Mouse (Mus musculus) left cerebral cortex, adult 11 months (tissue): ENCODE data around the gene Snta1.
"Not testable (repeated sequence)": the region's sequence is repeated elsewhere in the genome, so short reads cannot be mapped to it uniquely, and the experiment has no call there.

Experiments used
- DNase-seq: peaks from one replicate; pipeline ENCODE4 v3.0.0; 2022; ENCODE audit warnings: low spot score

The Snta1 gene

DNA sequence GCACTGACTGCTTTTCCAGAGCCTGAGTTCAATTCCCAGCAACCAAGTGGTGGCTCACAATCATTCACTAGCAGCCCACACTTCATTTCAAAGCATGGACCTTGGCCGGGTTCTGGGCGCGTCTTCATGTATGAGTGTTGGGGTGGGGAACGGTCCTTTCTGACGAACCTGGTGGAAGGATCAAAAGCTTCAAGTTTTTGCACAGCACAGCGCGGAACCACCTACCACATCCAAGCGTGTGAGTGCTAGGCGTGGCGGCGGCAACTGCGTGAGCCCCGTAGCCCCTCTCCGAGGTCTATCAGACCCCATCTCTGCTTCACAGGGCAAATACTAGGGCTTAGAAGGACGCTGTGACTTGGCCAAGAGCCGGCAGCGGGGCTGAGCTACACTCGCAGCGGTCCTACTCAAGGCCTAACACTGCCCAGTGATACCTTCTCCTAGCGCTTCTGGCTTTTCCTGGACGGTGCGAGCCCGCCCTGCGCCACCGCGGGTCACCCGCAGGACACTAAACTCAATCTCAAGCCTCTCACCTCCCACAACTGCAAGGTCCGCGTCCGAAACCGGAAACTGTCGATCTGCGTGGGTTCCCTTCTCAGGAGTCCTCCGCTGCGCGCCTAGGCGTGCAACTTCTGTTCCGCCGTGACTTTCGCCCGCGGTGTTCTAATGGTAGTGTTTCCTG is 35.6 kb downstream of the Snta1 start:
- DNase-seq: peak; percentile 69

DNA sequence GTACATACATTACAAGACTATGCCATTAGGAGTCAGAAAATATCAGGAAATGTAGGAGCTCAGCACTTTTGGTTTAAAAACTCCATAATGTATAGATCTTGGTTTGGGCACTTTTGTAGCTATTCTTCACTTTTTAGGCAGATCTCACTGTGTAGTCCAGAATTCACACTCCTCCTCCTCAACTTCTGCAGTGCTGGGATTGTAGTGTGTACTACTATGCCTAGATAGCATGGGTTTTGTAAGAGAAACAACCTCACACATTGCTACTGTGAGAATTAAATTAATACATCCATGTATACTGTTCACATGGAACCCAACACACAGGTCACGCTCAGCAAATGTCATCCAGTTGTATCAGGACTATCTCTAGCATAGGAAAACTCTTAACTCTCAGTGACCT is 40.4 kb downstream of the Snta1 start:
- DNase-seq: no peak

DNA sequence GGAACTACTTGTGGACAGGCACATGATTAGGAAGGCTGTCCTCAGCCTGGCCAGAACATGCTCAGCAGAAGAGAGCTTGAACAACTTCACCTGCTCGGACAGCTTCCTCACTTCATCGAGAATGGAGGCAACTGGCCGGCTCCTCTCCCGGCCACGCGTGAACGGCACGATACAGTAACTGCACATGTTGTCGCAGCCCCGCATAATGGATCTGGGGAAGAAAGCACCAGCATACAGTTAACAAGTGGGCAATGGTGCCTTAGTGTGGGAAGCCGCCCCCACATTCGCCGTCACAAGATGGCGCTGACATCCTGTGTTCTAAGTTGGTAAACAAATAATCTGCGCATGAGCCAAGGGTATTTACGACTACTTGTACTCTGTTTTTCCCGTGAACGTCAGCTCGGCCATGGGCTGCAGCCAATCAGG is 53.9 kb downstream of the Snta1 start:
- DNase-seq: not testable (repeated sequence)

DNA sequence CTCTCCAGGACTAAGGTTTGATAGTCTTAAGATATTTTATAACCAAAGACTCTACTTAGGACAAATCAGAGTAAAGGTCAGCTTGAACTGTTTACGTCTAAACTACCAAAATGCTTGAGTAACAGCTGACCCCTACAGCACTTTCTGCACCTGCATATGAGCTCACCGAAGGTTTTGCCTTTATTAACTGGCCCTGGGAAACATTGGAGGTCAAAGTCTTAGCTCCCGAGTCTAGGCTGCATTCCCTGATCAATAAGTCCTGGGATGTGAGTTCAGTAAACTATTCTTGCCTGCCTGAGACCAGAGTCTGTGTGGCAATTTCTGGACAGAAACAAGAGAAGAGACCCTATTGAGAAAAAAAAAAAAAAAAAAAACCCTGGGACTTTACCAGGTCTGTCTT is 59.7 kb downstream of the Snta1 start:
- no peak for DNase-seq

DNA sequence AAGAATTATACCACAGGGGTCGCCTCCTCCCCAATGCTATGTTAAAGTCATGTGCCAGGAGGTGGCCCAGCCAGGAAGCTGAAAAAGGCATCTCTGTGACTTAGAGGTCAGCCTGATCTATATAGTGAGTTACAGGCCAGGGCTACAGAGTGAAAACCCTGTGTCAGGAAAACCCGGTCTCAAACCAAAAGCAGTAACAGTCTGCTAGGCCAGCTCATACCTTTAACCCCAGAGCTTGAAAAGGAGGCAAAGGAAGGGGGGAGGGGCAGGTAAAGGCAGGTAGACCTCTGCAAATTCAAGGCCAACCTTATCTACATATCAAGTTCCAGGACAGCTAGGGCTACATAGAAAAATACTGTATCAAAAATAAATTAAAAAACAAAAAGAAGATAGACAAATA is 68.5 kb downstream of the Snta1 start:
- no peak for DNase-seq

DNA sequence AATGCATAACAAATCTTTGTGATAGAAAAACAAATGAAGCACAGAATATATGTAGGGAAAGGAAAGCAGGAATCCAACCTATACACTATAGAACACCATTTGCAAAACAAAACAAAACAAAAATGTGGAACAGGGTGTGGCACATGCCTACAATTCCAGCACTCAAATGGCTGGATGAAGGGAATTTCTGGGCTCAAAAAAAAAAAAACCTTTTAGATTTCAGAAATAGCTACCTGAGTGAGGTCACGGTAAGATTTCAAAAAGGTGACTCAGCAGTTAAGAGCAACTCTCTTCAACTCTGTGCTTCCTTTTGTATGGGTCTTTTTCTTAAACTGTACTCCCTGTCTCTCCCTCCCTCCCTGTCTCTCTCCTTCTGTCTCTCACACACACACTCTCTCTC is 69.7 kb downstream of the Snta1 start:
- no peak for DNase-seq

DNA sequence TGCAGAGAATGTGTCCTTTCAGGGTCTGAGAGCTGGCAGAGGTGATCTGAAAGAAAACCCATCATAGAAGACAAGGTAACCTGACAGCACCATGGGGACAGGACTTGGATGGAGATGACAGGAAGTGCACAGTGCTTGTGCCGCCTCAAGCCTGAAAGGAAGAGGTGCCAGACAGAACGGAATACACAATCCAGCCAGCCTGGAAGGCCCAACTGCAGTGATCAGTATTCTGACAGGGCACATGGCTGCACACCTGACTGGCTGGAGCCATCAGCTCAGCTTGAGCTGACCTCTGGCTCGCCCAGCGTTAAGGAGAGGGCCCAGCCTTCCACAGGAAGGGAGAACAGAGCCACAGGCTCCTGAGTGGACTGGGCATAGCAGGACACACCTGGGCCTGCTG is 72.3 kb downstream of the Snta1 start:
- no peak for DNase-seq

DNA sequence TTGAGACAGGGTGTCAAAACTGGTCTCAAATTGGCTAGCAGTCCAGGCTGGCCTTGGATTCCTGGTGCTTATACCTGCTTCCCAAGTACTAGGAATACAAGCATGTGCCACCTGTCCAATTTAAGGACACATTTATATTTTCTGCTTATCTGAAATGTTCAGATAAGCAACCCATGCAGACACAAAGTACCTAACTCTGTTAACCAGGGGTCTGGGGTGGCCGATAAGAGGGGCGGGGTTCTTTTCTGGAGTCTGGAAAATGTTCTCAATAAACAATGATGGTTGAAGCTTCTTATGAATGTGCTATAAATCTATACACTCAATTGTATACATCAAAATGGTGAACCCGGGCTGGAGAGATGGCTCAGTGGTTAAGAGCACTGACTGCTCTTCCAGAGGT is 81.0 kb downstream of the Snta1 start:
- DNase-seq: no peak
